Mouse (Mus musculus) megakaryocyte-erythroid progenitor cell, adult 5-6 weeks (primary cell): ENCODE results near the gene Edaradd. TPM values are rescaled to one million over a fixed set of nuclear protein-coding genes. Genes with fewer than 3 reads are reported as not detected.
A peak's percentile ranks its signal among the peaks of the same experiment; 100 is the strongest.

Experiments used
- ATAC-seq: replicated peaks from 2 replicates; pipeline ENCODE4 v1.8.0; 2016; ENCODE audit warnings: mild to moderate bottlenecking, inconsistent platforms; ENCODE audit not compliant: severe bottlenecking, poor library complexity, low FRiP score, low TSS enrichment
- total RNA-seq, 2 experiments: library from RNA; stranded (forward) in 1 of 2; stranded (reverse) in 1 of 2; fragments of 200-1000, 215-1000 nt in 1 of 2; fragments of >200 nt in 1 of 2; fragmentation: Nextera tagmentation in 1 of 2; gene quantifications; 2 replicates each; pipeline ENCODE4 v1.2.3; 2014 to 2017

Edaradd gene
- total RNA-seq, 2 experiments from 2014 or later: 0.07 TPM; not detected in 1

- ATAC-seq: no peak
Measured at GRCm38 (mm10) chr13:12522346-12522745, 2.1 kb upstream of the Edaradd start.

- ATAC-seq: no peak
Measured at GRCm38 (mm10) chr13:12519371-12519770, 867 bp downstream of the Edaradd start.

GRCm38 (mm10) chr13:12511189-12511965 lies 8.9 kb downstream of the Edaradd start:
- no peak for ATAC-seq

GRCm38 (mm10) chr13:12510032-12510431 lies 10.2 kb downstream of the Edaradd start:
- no peak for ATAC-seq

GRCm38 (mm10) chr13:12507426-12507825 lies 12.8 kb downstream of the Edaradd start:
- no peak for ATAC-seq

- peak; percentile 53 for ATAC-seq
Measured at GRCm38 (mm10) chr13:12505359-12505758, 14.9 kb downstream of the Edaradd start.

- ATAC-seq: no peak
Measured at GRCm38 (mm10) chr13:12503238-12503751, 16.9 kb downstream of the Edaradd start.

- ATAC-seq: peak; percentile 90
Measured at GRCm38 (mm10) chr13:12502665-12503237, 17.5 kb downstream of the Edaradd start.

- ATAC-seq: no peak
Measured at GRCm38 (mm10) chr13:12499107-12499506, 21.1 kb downstream of the Edaradd start.

GRCm38 (mm10) chr13:12497809-12498208 lies 22.4 kb downstream of the Edaradd start:
- no peak for ATAC-seq

GRCm38 (mm10) chr13:12494750-12495149 lies 25.5 kb downstream of the Edaradd start:
- ATAC-seq: no peak

- no peak for ATAC-seq
Measured at GRCm38 (mm10) chr13:12492515-12492914, 27.7 kb downstream of the Edaradd start.

GRCm38 (mm10) chr13:12485640-12486039 lies 34.6 kb downstream of the Edaradd start:
- ATAC-seq: no peak

- no peak for ATAC-seq
Measured at GRCm38 (mm10) chr13:12485197-12485596, 35.0 kb downstream of the Edaradd start.

GRCm38 (mm10) chr13:12479802-12480201 lies 40.4 kb downstream of the Edaradd start:
- ATAC-seq: no peak

GRCm38 (mm10) chr13:12478301-12478700 lies 41.9 kb downstream of the Edaradd start:
- no peak for ATAC-seq

- no peak for ATAC-seq
Measured at GRCm38 (mm10) chr13:12476886-12477285, 43.4 kb downstream of the Edaradd start.

GRCm38 (mm10) chr13:12475239-12475638 lies 45.0 kb downstream of the Edaradd start:
- no peak for ATAC-seq

GRCm38 (mm10) chr13:12473724-12474378 lies 46.4 kb downstream of the Edaradd start:
- peak; percentile 75 for ATAC-seq

- ATAC-seq: peak; percentile 82
Measured at GRCm38 (mm10) chr13:12468488-12468887, 51.8 kb downstream of the Edaradd start.
